Mouse (Mus musculus) heart, adult 11 months (tissue): ENCODE results near the gene C530008M17Rik.

Experiments used
- DNase-seq: peaks from one replicate; pipeline ENCODE4 v3.0.0; 2022

Gene C530008M17Rik

DNA sequence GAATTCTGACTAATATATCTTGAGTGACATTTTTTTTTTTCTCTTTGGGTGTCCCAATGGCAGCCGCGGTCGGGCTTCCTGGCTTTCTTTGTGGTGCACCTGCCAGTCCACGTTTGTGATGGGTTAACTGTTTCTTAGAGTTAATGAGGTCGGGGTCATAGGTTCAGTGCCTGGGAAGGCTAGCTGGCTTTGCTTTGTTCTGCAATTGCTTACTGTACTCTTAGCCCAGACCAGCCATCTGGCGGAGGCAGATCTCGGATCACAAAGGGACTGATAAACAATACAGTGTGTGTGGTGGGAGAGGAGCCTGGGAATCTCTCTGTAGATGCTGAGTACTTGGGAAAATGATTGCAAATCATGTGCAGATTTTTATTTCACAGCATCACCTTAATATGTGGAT is 9.1 kb downstream of the C530008M17Rik start:
- peak; percentile 68 for DNase-seq

DNA sequence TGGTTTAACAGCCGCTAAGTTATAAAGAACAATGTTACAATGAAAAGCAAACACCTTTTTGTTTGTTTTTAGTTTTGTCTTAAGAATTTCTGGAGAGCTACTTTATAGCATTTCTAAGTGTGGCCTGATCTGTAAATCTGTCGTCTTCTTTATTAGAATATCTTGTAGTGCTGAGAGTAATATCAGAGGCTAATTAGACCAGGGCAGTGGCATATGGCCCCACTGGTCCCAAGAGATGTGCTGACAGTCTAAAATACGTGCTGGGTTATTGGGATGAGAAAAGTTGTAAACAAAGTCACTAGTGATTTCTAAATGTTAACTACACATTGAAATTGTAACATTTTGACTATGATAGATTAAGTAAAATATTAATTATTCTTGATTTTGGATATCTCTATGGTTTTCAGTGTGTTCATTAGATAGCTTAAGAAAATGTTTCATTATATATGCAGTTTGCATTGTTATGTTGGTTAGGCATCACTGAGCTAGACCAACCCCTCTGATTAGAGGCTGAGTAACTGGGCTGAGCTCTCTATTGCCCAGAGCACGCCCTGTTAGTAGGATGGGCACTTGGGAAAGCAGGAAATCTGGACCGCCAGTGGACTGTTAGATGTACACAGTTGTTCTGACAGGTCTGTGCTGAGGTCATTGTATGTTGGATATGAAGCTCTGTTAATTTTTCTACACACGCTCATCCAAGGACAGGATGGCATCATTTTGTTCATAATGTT is 9.9 kb downstream of the C530008M17Rik start:
- DNase-seq, result peak; percentile 9

DNA sequence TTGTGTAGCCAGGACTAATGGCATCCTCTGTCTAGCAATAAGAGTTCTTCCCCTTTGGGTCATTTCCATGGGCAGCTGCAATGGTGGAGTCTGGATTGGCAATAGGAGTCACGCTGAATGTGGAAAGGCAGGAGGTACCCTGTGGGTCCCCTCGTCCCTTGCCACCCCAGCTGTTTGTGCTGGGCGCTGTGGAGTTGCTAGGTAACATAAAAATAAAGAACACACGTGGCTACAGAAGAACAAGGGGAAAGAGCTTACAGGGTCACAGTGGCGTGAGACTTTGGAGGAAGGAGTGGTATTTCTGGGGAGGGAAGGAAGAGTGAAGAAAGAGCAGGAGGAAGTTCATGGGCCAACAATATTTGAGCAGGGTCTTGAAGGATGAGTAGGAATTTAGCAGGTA is 11.8 kb downstream of the C530008M17Rik start:
- peak; percentile 33 for DNase-seq

DNA sequence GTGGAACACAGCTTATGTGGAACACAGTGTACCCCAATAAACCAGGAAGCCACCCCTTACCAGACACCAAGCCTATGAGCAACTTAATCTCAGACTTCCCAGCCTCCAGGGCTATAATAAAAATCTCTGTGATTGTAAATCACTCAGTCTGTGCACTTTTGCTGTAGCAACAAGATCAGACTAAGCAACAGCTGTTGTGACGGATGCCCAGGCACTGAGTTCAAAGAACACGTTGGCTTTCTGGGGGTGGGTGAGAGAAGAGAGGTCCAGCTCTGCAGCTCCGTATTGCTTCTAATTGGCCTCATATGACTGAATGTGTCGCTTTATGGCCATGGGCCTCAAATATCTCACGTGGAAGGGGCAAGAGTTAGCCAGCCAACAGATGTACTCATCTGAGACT is 12.2 kb downstream of the C530008M17Rik start:
- DNase-seq, result no peak

DNA sequence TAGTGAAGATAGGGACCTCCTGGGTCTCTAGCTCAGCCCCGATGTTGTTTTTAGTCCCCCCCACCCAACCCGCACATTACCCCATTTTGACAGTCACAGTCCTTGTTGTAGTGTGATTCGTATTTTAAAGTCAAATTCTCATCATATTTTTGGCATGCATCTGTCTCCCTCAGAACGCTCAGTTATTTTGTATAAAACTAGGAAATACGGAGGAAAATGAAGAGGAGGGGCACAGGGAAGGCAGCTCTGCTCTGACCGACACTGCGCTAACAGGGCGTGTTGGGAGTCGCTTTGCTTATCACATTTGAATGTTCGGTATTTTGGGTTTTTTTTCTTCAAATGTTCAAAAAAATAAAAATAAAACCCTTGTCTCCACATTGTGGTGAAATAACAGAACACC is 13.9 kb downstream of the C530008M17Rik start:
- DNase-seq, result peak; percentile 34

DNA sequence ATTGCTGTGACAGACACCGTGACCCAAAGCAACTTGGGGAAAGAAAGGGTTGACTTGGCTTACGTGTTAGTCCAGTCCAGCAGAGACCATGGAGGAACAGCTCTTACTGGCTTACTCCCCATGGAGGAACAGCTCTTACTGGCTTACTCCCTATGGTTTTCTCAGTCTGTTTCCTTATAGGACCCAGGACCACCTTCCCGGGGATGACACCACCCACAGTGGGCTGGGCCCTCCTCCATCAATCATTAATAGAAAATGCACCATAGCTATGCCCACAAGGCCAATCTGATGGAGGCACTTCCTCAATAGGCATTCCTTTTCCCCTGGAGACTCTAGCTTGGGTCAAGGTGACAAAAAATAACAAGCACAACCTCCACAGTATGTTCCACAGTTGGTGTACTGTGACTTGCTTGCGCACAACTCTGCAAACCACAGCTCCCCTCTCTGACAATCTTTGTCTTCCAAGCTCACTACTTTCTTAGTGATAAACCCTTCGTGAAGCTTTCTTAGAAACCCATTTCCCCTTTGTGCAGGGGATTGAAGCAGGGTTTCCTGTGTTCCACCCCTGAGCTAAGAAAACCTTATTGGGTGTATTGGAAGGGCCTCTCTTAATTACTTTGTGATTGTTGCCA is 17.8 kb downstream of the C530008M17Rik start:
- peak; percentile 70 for DNase-seq

DNA sequence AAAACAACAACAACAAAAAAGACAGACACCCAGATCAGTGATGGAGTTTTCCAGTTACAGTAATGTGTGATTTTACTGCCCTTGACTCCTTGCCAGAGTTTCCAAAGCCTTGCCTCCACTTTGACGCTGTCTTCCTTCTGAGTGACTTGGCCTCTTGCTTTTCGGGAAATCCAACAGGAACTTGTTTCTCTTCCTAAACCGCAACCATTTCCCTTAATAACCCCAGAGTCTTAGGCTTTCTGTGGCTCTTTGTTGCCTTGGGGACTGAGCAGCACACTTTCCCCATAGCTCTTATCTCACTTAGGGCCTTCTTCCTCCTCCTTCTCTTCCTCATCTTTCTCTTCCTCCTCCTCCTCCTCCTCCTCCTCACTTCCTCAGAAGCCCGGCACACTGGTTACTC is 19.1 kb downstream of the C530008M17Rik start:
- DNase-seq, result peak; percentile 31

DNA sequence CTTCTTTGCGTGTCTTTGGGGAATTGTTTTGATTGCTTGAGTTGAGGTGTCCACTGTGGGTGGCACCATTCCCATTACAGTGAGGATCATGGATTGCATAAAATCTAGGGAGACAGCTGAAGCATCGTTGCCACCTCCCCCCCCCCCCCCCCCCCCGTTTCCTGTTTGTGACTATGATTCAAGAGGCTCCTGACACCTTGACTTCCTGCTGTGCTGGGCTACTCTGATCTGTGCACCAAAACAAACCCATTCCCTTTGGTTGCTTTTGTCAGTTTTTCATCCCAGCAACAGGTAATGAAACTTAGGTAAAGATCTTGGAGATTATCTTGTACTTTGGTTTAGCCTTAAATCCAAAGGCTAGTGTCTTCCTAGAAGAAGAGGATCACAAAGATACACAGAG is 24.6 kb downstream of the C530008M17Rik start:
- DNase-seq, result no peak

DNA sequence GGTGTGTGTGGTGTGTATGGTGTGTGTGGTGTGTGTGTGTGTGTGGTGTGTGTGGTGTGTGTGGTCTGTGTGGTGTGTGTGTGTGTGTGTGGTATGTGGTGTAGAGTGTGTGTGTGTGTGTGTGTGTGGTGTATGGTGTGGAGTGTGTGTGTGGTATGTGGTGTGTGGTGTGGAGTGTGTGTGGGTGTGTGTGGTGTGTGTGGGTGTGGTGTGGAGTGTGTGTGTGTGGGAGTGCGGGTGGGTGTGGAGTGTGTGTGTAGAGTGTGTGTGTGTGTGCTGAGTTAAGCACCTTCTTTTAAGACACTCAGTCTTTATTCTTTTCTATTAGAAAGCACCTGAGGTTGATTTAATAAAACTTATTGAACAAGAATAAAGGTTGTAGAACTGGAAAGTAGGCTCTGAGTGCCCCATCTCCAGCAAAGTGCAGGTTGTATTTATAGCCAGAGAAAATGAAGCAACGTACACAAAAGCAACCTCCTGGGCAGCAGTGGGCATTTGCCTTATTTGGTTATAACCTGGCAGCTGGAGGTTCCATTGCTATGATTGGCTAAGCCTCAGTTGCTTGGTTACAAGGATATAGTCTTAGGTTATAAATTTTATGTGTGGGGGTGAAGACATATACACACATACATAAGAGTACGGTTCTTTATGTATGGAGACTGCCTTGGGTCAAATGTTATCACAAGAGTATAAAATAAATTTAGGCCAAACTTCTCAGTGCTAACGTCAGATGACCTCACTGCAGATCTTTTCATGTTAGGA is 25.8 kb downstream of the C530008M17Rik start:
- DNase-seq, result no peak

DNA sequence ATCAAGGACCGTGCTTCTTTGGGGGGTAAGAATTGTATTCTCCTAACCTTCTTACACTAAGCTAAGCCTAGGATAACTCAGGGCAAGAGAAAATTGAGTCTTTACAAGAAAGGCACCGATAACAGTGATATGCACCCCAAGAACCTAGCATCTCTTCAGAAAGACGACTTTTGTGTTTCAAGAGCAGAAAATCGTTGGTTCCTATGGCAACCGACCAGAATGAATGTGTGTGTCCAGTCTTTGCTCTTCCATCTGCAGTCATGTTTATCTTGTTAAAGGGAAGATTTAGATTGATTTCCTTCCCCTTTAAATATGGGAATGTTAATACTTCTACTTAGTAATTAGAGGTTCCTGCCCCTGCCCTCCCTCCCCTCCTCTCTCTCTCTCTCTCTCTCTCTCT is 27.1 kb downstream of the C530008M17Rik start:
- DNase-seq, result no peak

DNA sequence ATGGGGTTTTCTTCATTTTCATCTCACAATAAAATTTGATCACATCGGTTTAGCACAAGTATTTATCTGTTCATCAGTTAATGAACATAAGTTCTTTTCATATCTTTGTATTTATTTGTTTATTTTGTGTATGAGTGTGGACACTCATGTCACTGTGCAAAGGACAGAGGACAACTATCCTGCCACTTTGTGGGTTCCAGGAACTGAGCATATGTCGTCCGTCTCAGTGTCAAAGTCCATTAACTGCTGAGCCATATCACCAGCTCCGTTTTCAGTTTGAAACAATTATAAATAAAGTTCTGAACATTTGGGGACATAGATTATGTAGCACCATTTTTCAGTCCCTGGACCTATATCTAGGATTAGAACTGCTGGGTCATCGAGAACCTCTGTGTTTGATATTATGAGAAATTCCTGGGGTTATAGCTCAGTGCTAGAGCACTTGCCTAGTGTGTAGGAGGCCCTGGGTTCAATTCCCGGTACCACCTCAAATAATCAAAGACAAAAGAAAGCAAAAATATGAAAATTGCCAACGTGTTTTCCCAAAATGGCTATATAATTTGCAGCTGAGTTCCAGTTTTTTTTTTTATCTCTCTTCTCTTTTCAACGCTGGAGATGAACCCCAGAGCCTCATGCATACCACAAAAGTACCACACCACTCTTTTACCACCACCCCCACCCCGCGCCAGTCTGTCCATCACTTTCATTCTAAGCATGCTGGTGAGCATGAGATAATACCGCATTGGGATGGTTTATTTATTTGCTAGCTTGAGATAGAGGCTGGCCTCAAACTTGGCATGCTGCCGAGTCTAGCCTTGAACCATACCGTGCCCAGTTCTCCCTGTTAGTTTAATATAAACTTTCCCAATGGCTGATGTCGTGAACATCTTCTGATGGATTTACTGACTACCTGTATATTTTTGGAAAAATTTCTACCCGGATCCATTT is 28.6 kb downstream of the C530008M17Rik start:
- DNase-seq, result no peak

DNA sequence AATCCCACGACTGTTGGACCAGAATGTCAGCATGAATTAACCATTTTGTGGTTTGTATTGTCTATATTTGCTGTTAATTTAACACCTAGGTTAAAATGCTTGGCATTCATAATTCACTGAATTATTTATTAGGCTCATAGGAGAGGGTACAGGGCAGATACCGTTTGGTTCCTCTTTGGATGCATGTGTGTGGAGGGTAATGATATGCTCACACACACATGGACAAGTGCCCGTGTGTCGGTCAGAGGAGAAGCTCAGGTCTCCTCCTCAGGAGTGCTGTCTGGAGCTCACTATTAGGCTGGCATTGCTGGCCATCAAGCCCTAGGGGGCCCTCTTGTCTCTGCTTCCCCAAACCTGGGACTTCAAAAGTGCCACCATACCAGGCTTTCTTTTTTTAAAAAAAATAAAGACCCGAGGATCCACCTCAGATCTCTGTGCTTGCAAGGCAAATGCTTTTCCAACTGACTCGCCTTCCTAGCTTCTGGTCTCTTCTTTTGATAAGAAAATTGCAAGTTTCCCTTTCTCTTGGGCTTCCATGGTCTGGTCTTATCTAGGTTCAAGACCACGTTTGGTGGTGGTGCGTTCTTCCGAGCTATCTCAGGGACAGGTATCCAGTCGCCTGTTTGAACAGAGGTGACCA is 31.8 kb downstream of the C530008M17Rik start:
- peak; percentile 40 for DNase-seq

DNA sequence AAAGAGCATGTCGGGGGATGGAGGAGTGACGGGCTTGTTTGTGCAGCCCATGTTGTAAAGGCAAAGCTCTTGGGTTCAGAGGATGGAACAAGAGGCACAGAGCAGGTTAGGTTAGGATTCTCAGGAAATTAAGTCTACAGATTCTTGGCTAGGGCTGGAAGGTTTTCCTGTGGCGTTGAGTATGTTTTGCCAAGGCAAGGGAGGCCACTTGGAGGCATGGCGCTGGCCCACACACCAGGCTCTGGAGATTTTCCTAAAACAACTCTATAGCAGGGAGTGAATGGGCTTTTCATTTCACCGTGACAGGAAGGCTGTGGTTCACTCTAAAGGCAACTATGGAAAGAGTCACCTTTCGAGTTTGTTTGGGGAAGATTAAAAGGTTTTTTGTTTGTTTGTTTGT is 32.3 kb downstream of the C530008M17Rik start:
- DNase-seq, result no peak

DNA sequence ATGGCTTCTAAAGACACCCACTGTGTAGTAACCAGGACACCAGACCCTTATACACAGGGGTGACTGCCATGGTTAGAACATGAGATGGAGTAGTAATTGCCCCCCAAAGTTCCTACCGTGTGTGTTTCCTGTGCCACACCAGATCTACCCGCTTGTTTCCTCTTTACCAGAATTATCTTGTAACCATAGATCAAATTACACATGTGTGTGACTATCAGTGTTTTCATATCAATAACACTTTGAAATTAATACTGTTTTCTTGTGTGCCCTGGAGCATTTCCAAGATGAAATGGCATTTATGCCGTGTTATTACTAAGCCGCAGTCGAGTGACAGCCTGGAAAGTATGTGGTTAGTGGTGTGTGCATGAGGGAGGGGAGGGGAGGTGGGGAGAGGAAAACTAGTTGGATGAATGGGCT is 33.9 kb downstream of the C530008M17Rik start:
- DNase-seq, result peak; percentile 49

DNA sequence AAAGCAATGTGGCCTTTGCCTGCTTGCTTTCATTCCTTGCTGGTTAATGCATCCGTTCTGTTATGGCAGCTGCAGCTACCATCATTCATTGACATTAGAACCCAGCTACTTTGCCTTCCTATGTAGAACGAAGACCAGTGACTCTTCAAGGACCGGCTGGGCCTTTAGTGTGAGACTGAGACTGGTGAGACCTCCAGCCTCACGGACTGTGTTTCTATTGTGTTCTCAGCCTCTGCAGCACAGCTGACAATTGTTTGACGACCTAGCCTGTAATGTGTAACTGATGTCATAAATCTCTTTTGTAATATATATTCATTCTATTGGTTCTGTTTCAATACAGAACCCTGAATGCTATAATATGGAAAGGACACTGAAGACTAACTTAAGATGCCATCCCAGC is 34.9 kb downstream of the C530008M17Rik start:
- DNase-seq, result peak; percentile 70

DNA sequence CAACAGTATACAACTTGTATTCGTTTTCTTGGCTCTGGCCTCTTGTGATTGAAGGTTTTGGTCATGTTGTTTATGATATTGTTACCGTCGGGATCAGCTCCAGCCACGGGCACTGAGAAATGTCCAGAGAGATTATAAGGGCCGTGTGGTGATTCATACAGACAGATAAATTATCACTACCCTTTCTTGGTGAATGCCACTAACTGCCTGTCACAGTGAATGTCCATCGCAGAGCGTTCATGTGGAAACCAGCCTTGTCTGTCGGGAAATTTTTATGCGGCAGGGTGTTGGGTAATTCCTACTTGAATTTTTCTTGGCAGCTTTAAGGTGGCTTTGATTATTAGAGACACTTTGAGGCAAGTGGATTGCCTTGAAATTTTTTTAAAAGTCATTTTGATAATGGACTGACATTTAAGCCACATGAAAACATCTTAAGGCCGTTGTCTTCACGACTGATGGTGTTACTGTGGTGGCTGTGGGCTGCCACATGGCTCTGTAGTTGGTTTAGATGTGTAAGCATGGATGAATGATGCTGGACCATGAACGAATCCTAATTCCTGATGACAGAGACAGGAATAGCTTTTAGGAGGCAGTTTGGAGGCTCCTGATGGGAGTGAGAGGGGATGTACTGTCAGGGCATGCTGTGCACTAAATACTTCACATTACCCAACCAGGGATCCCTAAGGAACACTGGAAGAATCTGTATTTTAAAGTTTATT is 35.6 kb downstream of the C530008M17Rik start:
- peak; percentile 37 for DNase-seq

DNA sequence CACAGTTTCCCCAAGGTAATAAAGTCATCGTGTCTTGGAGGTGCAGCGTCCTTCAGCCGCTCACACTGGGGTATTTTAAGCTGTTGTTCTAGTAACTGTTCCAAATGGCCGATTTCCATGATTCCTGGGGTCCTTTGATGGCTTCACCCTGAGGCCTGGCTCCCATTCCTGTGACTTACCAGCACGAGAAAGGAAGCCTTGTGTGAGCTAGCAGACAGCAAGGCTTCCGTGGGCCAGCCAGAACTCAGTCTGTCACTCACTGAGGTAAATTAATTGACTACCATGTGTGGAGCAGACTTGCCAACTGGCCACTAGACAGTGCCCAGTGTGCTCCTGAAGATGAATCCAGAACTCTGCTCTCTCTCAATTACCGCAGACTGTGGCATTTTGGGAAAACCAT is 41.2 kb downstream of the C530008M17Rik start:
- DNase-seq, result peak; percentile 57

DNA sequence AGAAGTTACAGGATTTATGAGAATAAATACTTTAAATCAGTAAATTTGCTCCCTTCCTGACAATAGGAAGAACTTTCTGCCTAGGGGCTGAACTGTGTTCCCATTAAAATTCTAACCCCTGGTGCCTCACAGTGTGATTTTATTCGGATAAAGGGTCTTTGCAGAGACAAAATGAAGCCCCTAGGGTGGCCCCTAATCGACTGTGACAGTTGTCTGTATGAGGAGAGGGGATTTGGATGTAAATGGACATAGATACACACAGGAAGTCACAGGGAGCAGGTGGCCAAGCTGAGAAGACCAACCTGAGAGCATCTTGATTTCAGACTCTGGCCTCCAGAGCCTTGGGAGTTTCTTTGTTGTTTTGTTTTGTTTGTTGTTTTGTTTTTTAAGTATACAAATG is 41.9 kb downstream of the C530008M17Rik start:
- peak; percentile 34 for DNase-seq

DNA sequence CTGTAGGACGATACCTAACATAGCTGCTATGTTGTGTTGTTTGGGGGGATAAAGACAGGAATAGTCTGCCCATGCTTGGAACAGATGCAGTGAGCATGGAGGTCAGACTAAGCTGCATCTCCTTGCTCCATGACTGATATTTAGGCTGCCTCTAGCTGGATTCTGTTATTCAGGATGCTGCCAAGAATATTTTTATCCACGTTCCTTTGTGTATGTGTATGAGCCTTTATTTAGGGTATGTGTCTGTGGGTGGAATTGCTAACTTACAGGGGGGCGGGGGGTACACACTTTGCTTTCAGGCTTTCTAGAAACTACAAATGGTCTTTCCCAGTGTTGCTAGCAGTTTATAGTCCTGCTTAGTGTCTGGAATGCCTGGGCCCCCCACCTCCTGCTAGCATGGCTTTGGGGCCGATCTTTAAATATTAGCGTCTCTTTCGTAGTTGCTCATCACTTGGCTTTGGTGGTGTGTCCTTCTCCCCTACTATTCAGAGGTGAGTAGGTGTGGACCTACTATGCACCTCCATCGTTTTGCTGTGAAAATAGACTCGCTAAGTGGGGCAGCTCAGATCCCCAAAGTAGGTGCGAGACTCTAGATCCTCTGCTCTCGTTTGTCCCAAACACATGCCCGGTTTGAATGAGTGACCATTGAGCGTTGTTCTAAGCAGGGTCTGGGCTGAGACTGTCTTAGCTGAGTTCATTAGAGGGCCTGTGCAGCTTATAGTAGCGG is 45.0 kb downstream of the C530008M17Rik start:
- DNase-seq, result peak; percentile 59

DNA sequence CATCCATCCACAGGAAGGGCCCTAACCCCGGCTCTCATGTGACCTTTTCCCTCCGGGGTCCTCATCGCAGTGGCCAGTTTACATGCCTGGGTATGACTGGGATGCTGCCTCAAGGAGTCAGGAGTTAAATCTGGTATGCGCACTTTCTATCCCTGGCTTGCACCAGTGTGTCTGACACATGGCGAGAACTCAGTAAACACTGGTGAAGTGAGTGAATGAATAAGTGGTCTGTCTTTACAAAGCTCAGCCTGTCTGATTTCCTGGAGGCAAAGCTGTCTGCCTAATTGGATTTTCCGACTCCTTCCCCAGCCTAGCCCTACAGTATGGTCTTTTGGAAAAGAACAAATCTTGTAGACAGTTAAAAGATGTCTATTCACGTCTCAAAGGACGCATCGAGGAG is 45.8 kb downstream of the C530008M17Rik start:
- no peak for DNase-seq

DNA sequence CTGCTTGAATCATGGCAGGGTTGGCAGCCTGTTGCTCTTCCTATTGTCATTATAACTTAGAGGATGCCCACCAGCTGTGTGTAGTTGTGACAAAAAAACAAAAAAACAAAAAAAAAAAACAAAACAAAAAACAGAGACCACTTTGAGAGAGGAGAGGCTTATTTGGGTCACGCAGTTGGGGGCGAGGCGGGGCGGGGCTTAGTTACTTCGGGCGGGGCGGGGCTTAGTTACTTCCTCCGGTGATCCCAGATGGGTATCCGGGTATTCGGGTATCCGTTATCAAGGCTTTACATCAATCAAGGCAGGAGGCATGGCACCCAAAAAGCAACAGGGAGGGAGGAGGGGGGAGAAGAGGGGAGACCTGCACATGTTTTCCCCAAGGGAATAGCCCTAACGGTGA is 46.3 kb downstream of the C530008M17Rik start:
- DNase-seq, result peak; percentile 81
